Comparison of ENCODE assay signal across 13 mouse cellular contexts in genomic region chr7:25274996-25275395, GRCm38 (mm10). TPM values are rescaled to one million over a fixed set of nuclear protein-coding genes. Genes with fewer than 3 reads are reported as not detected.
DNase-seq lines count a peak whose midpoint lies in the region; ATAC-seq and TF ChIP-seq lines count a peak whose summit lies in the region.
"Had no signal": no experiment of that assay in that cellular context is flagged by ENCODE, and none has a peak within 500 bp of the region (broad histone marks: within the 10 kb centered on the region; RNA-seq: fewer than 3 reads in every experiment).

No protein-coding gene starts in this region.

- no peaks in the 10 kb centered on the region for H3K27me3 ChIP-seq in heart, embryonic 13.5 days (replicated peaks)
- H3K27me3 ChIP-seq in midbrain, embryonic 14.5 days (ENCODE audit: control insufficient read depth, insufficient read depth, low read length) = no peaks in the 10 kb centered on the region
- no peaks in the 10 kb centered on the region for H3K27me3 ChIP-seq in midbrain, embryonic 15.5 days (replicated peaks)
- H3K27me3 ChIP-seq in heart, postnatal 0 days (ENCODE audit: control insufficient read depth, insufficient read depth, low read length) = no peaks in the 10 kb centered on the region

- no peak overlapping the region for H3K4me3 ChIP-seq in heart, embryonic 13.5 days
- no peak overlapping the region for H3K4me3 ChIP-seq in midbrain, embryonic 14.5 days (replicated peaks; ENCODE audit: low read depth, low read length)
- no peak overlapping the region for H3K4me3 ChIP-seq in midbrain, embryonic 15.5 days
- no peak overlapping the region for H3K4me3 ChIP-seq in heart, postnatal 0 days (ENCODE audit: low read depth, low read length)
- no peak overlapping the region for H3K4me3 ChIP-seq in olfactory bulb, adult 2 months (ENCODE audit: insufficient read depth, low read depth, low read length)

- H3K27ac ChIP-seq in heart, embryonic 13.5 days (replicated peaks) = peak overlapping the region; percentile 100
- no peak overlapping the region for H3K27ac ChIP-seq in midbrain, embryonic 14.5 days (replicated peaks; ENCODE audit: low read depth, low read length)
- H3K27ac ChIP-seq in midbrain, embryonic 15.5 days = no peak overlapping the region
- H3K27ac ChIP-seq in heart, postnatal 0 days (ENCODE audit: low read depth) = peak overlapping the region; percentile 99
- H3K27ac ChIP-seq in olfactory bulb, adult 2 months (ENCODE audit: insufficient read depth, low read depth, low read length) = peak overlapping the region; percentile 12; the same call in 1 of the 2 replicates

- DNase-seq in heart, adult 18-20 months = no peak
- DNase-seq in midbrain, embryonic 14.5 days = no peak
- DNase-seq in heart, postnatal 0 days (ENCODE audit: low spot score) = no peak
- no peak for DNase-seq in right cerebral cortex, postnatal 14 days
- DNase-seq: kidney, postnatal 36 days; right cerebral cortex, postnatal 4 days had no signal

- no peaks in the 10 kb centered on the region for H3K9me3 ChIP-seq in heart, embryonic 13.5 days
- no peaks in the 10 kb centered on the region for H3K9me3 ChIP-seq in midbrain, embryonic 14.5 days (ENCODE audit: control insufficient read depth, low read length)
- no peaks in the 10 kb centered on the region for H3K9me3 ChIP-seq in midbrain, embryonic 15.5 days
- H3K9me3 ChIP-seq in heart, postnatal 0 days (replicated peaks; ENCODE audit: control insufficient read depth, low read length) = no peaks in the 10 kb centered on the region

- 88% methylated on average over 3 of the region's 3 CpGs for WGBS in heart, embryonic 13.5 days
- 93% methylated on average over 3 of the region's 3 CpGs for WGBS in midbrain, embryonic 14.5 days
- WGBS in midbrain, embryonic 15.5 days = 88% methylated on average over 3 of the region's 3 CpGs
- 78% methylated on average over 3 of the region's 3 CpGs for WGBS in heart, postnatal 0 days
- 80% methylated on average over 3 of the region's 3 CpGs for WGBS in olfactory bulb, adult 2 months

- TF ChIP-seq EP300 in heart, postnatal 0 days (IDR thresholded peaks at IDR 0.05; ENCODE audit: low read depth) = no peak

- H3K4me1 ChIP-seq in heart, embryonic 13.5 days = peaks cover 76% of the 10 kb centered on the region
- H3K4me1 ChIP-seq in midbrain, embryonic 14.5 days (ENCODE audit: control insufficient read depth, insufficient read depth, low read length) = peaks cover 27% of the 10 kb centered on the region
- H3K4me1 ChIP-seq in midbrain, embryonic 15.5 days = peaks cover 52% of the 10 kb centered on the region
- H3K4me1 ChIP-seq in heart, postnatal 0 days (ENCODE audit: control insufficient read depth, insufficient read depth) = peaks cover 33% of the 10 kb centered on the region
- H3K4me1 ChIP-seq in olfactory bulb, adult 2 months (ENCODE audit: control insufficient read depth, insufficient read depth, low read length) = peaks cover 59% of the 10 kb centered on the region

- no peak overlapping the region for H3K4me2 ChIP-seq in heart, embryonic 13.5 days
- no peak overlapping the region for H3K4me2 ChIP-seq in midbrain, embryonic 14.5 days (ENCODE audit: low read length)
- no peak overlapping the region for H3K4me2 ChIP-seq in midbrain, embryonic 15.5 days
- no peak overlapping the region for H3K4me2 ChIP-seq in heart, postnatal 0 days (ENCODE audit: low read depth, low read length)

- TF ChIP-seq POLR2A in olfactory bulb, adult 2 months (IDR thresholded peaks at IDR 0.05; ENCODE audit: insufficient read depth, low read depth, low read length) = no peak

- H3K36me3 ChIP-seq in heart, embryonic 13.5 days = peaks cover 46% of the 10 kb centered on the region
- peaks cover 32% of the 10 kb centered on the region for H3K36me3 ChIP-seq in midbrain, embryonic 14.5 days (ENCODE audit: control insufficient read depth, insufficient read depth, low read length)
- H3K36me3 ChIP-seq in midbrain, embryonic 15.5 days (replicated peaks) = 0 out of 2 replicates have a peak, but pooled peaks cover 3% of the 10 kb centered on the region
- peaks cover 25% of the 10 kb centered on the region for H3K36me3 ChIP-seq in heart, postnatal 0 days (replicated peaks; ENCODE audit: control insufficient read depth, insufficient read depth, low read length)

- H3K9ac ChIP-seq in heart, embryonic 13.5 days = peak overlapping the region; percentile 91
- H3K9ac ChIP-seq in midbrain, embryonic 14.5 days (replicated peaks; ENCODE audit: low read length) = peak overlapping the region; percentile 29; the same call in 1 of the 2 replicates
- H3K9ac ChIP-seq in midbrain, embryonic 15.5 days = no peak overlapping the region; the same call in 1 of the 2 replicates
- H3K9ac ChIP-seq in heart, postnatal 0 days (replicated peaks; ENCODE audit: low read depth, low read length) = no peak overlapping the region

- ATAC-seq in heart, embryonic 13.5 days (ENCODE audit: extremely low read depth, insufficient number of reproducible peaks, low FRiP score, low TSS enrichment) = no peak
- ATAC-seq in midbrain, embryonic 14.5 days (ENCODE audit: low FRiP score, low TSS enrichment) = no peak
- ATAC-seq in midbrain, embryonic 15.5 days (replicated peaks) = no peak
- no peak for ATAC-seq in heart, postnatal 0 days (ENCODE audit: insufficient read depth, low read depth)
- no peak for ATAC-seq in cerebellum, adult (ENCODE audit: insufficient number of reproducible peaks, low FRiP score, low TSS enrichment)

- TF ChIP-seq CTCF in heart, postnatal 0 days (IDR thresholded peaks at IDR 0.05; ENCODE audit: low read depth) = no peak
- TF ChIP-seq CTCF in olfactory bulb, adult 2 months (IDR thresholded peaks at IDR 0.05; ENCODE audit: insufficient read depth, low read depth, low read length) = no peak

RNA-seq across cellular contexts. Expression of gene Cic, which starts 7.5 kb away (rescaled TPM):
- polyA plus RNA-seq in heart, embryonic 13.5 days (2015; fragmentation: Nextera tagmentation; extraction: Ambion mirVana) = 22.9 and 23.4 TPM in 2 replicates
- 10 to 100 TPM; 45.1 to 63.1 TPM for total RNA-seq in heart, adult 18-20 months (2021)
- 47.3 and 52.0 TPM in 2 replicates for polyA plus RNA-seq in midbrain, embryonic 14.5 days (2014; fragmentation: Nextera tagmentation; extraction: Ambion mirVana)
- 42.1 and 45.9 TPM in 2 replicates for polyA plus RNA-seq in midbrain, embryonic 15.5 days (2015; fragmentation: Nextera tagmentation; extraction: Ambion mirVana)
- total RNA-seq in heart, postnatal 0 days (2014; rRNA removed; ENCODE audit: low replicate concordance) = 57.2 and 63.0 TPM in 2 replicates
- 15.7 and 16.9 TPM in 2 replicates for polyA plus RNA-seq in heart, postnatal 0 days (2015; fragmentation: Nextera tagmentation; extraction: Ambion mirVana)
- 41.9 TPM in 1 of 2 replicates, not detected in the other for polyA plus RNA-seq in olfactory bulb, adult 2 months (2012; ENCODE audit: insufficient read depth, insufficient read length, low replicate concordance, missing spikeins)

RNA-seq across cellular contexts. Expression of gene Pafah1b3, which starts 22.8 kb away (rescaled TPM):
- polyA plus RNA-seq in heart, embryonic 13.5 days (2015; fragmentation: Nextera tagmentation; extraction: Ambion mirVana) = 145 and 154 TPM in 2 replicates
- 1 to 10 TPM; 4.0 to 5.6 TPM for total RNA-seq in heart, adult 18-20 months (2021)
- 630 and 836 TPM in 2 replicates for polyA plus RNA-seq in midbrain, embryonic 14.5 days (2014; fragmentation: Nextera tagmentation; extraction: Ambion mirVana)
- 671 and 679 TPM in 2 replicates for polyA plus RNA-seq in midbrain, embryonic 15.5 days (2015; fragmentation: Nextera tagmentation; extraction: Ambion mirVana)
- total RNA-seq in heart, postnatal 0 days (2014; rRNA removed; ENCODE audit: low replicate concordance) = 83.9 and 161 TPM in 2 replicates
- 57.3 and 61.5 TPM in 2 replicates for polyA plus RNA-seq in heart, postnatal 0 days (2015; fragmentation: Nextera tagmentation; extraction: Ambion mirVana)
- polyA plus RNA-seq in olfactory bulb, adult 2 months (2012; ENCODE audit: insufficient read depth, insufficient read length, low replicate concordance, missing spikeins) = not detected in 2 replicates

RNA-seq across cellular contexts. Expression of gene Erf, which starts 24.4 kb away (rescaled TPM):
- polyA plus RNA-seq in heart, embryonic 13.5 days (2015; fragmentation: Nextera tagmentation; extraction: Ambion mirVana) = 11.2 and 14.3 TPM in 2 replicates
- total RNA-seq in heart, adult 18-20 months (2021) = 10 to 100 TPM; 15.8 to 16.9 TPM
- polyA plus RNA-seq in midbrain, embryonic 14.5 days (2014; fragmentation: Nextera tagmentation; extraction: Ambion mirVana) = 2.2 and 4.8 TPM in 2 replicates
- polyA plus RNA-seq in midbrain, embryonic 15.5 days (2015; fragmentation: Nextera tagmentation; extraction: Ambion mirVana) = 3.3 and 5.3 TPM in 2 replicates
- total RNA-seq in heart, postnatal 0 days (2014; rRNA removed; ENCODE audit: low replicate concordance) = 41.4 and 66.8 TPM in 2 replicates
- polyA plus RNA-seq in heart, postnatal 0 days (2015; fragmentation: Nextera tagmentation; extraction: Ambion mirVana) = 6.5 and 7.0 TPM in 2 replicates
- not detected in 2 replicates for polyA plus RNA-seq in olfactory bulb, adult 2 months (2012; ENCODE audit: insufficient read depth, insufficient read length, low replicate concordance, missing spikeins)

RNA-seq across cellular contexts. Expression of gene Prr19, which starts 26.2 kb away (rescaled TPM):
- polyA plus RNA-seq in heart, embryonic 13.5 days (2015; fragmentation: Nextera tagmentation; extraction: Ambion mirVana) = 0.23 and 0.39 TPM in 2 replicates
- total RNA-seq in heart, adult 18-20 months (2021) = not detected
- 3.0 and 3.2 TPM in 2 replicates for polyA plus RNA-seq in midbrain, embryonic 14.5 days (2014; fragmentation: Nextera tagmentation; extraction: Ambion mirVana)
- polyA plus RNA-seq in midbrain, embryonic 15.5 days (2015; fragmentation: Nextera tagmentation; extraction: Ambion mirVana) = 3.7 and 4.5 TPM in 2 replicates
- total RNA-seq in heart, postnatal 0 days (2014; rRNA removed; ENCODE audit: low replicate concordance) = not detected in 2 replicates
- not detected in 2 replicates for polyA plus RNA-seq in heart, postnatal 0 days (2015; fragmentation: Nextera tagmentation; extraction: Ambion mirVana)
- not detected in 2 replicates for polyA plus RNA-seq in olfactory bulb, adult 2 months (2012; ENCODE audit: insufficient read depth, insufficient read length, low replicate concordance, missing spikeins)
- total RNA-seq: liver, adult 2 months; monocyte, adult 5-6 weeks had no signal
- polyA plus RNA-seq: liver, adult 2 months had no signal

RNA-seq across cellular contexts. Expression of gene Tmem145, which starts 30.9 kb away (rescaled TPM):
- polyA plus RNA-seq in heart, embryonic 13.5 days (2015; fragmentation: Nextera tagmentation; extraction: Ambion mirVana) = 0.11 and 0.34 TPM in 2 replicates
- total RNA-seq in heart, adult 18-20 months (2021) = not detected
- 68.6 and 77.8 TPM in 2 replicates for polyA plus RNA-seq in midbrain, embryonic 14.5 days (2014; fragmentation: Nextera tagmentation; extraction: Ambion mirVana)
- 94.8 and 102 TPM in 2 replicates for polyA plus RNA-seq in midbrain, embryonic 15.5 days (2015; fragmentation: Nextera tagmentation; extraction: Ambion mirVana)
- total RNA-seq in heart, postnatal 0 days (2014; rRNA removed; ENCODE audit: low replicate concordance) = not detected in 2 replicates
- polyA plus RNA-seq in heart, postnatal 0 days (2015; fragmentation: Nextera tagmentation; extraction: Ambion mirVana) = not detected in 2 replicates
- polyA plus RNA-seq in olfactory bulb, adult 2 months (2012; ENCODE audit: insufficient read depth, insufficient read length, low replicate concordance, missing spikeins) = not detected in 2 replicates
- total RNA-seq: liver, adult 2 months; monocyte, adult 5-6 weeks had no signal
- polyA plus RNA-seq: gonadal fat pad, adult 2 months; liver, adult 2 months had no signal

Comparison
In these comparisons a context has a peak if more than half of its experiments do, and no peak if none do; other contexts are left out.
1. H3K9ac ChIP-seq: peak in heart, embryonic 13.5 days (single experiment) and midbrain, embryonic 14.5 days (single experiment); none in midbrain, embryonic 15.5 days (single experiment) and heart, postnatal 0 days (single experiment).
2. H3K27ac ChIP-seq: peak in heart, embryonic 13.5 days (single experiment), heart, postnatal 0 days (single experiment) and olfactory bulb, adult 2 months (single experiment); none in midbrain, embryonic 14.5 days (single experiment) and midbrain, embryonic 15.5 days (single experiment).